Mouse (Mus musculus) adrenal gland, postnatal 4 days (tissue): ENCODE measurements around the gene Gtf2h4. TPM values are rescaled to one million over a fixed set of nuclear protein-coding genes. Genes with fewer than 3 reads are reported as not detected.
A peak's percentile ranks its signal among the peaks of the same experiment; 100 is the strongest.

Source experiments
- DNase-seq, 2 experiments: peaks; one replicate each; pipeline ENCODE4 v3.0.0; 2021 to 2022; ENCODE audit warnings: low spot score in 2 of 2, mixed read lengths in 2 of 2
- long read RNA-seq, 2 experiments: library from polyadenylated mRNA; stranded (forward); transcript quantifications; one replicate each; pipeline ENCODE4 v2.0.0; 2021
- total RNA-seq, 2 experiments: library from RNA; stranded (reverse); gene quantifications; 2 replicates each; pipeline ENCODE4 v1.2.3; 2021

The Gtf2h4 gene
- 10 to 100 TPM; 30.1 to 31.4 TPM for total RNA-seq
- long read RNA-seq, experiment 1, transcript Gtf2h4-201 (14 exons, 1,679 nt), result major isoform, 11 of 15 reads
- long read RNA-seq, experiment 1, partial matches to known transcripts, result 1 of 15 reads
- long read RNA-seq, experiment 1, other reads (novel, unspliced or antisense), result 2 of 15 reads
- long read RNA-seq, experiment 2, transcript Gtf2h4-201 (14 exons, 1,679 nt), result major isoform, 19 of 27 reads
- long read RNA-seq, experiment 2, partial matches to known transcripts, result 2 of 27 reads
- long read RNA-seq, experiment 2, other reads (novel, unspliced or antisense), result 5 of 27 reads

DNA sequence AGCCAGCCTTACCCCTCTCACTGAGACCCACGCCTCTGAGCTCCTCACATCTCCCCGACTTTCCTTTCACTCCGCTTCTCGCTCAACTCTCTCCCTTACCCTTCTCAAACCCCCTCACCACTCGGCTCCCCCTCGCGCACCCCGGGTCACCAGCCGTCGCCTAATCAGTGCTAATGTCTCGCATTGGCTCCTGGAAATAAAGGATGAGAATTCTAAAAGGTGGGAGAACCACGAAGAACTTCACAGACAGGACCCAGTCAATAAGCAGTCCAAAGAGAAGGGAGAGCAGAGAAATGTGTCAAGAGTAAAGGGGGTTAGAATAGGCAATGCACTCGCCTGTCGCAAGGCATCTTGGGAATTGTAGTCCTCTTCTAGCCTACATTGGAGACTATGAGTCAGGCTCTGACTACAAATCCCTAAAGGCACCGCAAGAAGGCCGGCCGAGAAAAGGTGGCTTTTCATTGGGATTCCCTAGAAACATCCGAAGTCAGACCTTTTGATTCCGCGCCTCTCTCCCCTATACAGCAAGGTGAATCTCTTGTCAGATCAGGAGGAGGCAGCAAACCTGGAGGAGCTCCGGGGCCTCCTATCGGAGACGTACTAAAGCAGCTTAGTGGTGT lies at the start of gene Gtf2h4:
Gene Gtf2h4 (minus strand): TSS at position 324 of the 620 bp plus-strand sequence.
- DNase-seq, result peak; percentile 44 to 72

DNA sequence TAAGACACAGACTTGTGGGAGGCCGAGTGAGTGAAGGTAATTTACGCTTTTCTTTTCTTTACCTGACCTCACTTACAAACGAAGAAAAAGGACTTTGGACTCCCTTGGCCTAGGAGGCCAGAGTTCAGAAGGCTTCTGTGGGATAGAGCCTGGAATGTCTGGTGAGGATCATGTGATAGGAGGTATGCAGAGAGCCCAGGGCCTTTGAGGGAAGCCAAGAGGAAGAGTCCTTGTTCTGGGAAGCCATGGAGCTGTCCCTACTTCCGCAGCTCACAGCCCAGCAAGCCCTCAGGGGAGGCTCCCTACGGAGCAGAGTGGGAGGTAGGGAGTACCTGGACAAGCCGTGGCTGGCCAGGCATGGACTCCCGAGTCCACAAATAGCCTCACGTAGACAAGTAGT lies 48.1 kb upstream of the Gtf2h4 start:
- DNase-seq, result no peak

DNA sequence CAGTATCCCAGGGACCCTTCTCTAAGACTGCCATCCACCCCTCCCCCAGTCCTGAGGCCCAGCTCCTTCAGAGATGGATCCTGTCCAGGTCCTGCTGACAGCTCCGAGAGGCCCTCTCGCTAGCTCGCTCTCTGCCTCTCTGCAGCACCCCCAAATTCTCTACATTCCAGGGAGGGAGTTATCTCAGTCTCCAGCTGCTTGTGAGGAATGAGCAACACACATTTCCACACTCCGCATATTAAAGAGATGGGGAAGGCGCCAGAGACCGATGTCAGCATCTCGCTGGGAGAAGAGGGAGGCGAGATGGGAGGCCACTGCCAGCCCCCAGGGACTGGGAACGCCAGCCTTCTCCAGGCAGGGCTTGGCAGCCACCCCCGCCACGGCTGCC lies 46.8 kb upstream of the Gtf2h4 start:
- no peak for DNase-seq

DNA sequence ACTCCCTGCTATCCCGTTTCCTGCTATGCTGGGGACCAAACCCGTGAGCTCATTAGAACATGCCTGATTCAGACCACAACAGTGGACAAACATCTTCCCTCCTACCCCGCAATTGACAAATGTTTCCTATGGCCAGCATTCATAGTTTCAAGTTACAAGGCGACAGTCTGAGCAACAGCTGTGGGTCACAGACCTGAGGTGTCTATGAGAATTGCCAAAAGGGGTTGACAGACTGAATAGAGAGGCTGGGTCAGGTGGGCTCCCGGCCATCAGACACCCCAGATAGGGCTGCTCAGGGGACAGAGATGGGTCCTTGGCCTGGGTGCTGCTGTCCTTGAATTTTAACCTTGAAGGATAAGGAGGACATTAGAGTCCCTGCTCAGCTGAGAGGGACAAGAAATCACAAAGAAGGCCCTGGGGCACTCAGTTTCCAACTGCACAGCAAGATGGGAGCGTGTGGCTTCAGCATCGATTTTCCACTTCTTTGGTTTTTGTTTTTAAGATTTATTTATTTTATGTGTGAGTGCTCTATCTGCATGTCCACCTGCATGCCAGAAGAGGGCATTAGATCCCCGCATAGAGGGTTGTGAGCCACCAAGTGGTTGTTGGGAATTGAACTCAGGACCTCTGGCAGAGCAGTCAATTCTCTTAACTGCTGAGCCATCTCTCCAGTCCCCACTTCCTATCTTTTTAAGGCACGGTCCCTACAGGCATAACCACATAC lies 46.2 kb upstream of the Gtf2h4 start:
- DNase-seq, result no peak

DNA sequence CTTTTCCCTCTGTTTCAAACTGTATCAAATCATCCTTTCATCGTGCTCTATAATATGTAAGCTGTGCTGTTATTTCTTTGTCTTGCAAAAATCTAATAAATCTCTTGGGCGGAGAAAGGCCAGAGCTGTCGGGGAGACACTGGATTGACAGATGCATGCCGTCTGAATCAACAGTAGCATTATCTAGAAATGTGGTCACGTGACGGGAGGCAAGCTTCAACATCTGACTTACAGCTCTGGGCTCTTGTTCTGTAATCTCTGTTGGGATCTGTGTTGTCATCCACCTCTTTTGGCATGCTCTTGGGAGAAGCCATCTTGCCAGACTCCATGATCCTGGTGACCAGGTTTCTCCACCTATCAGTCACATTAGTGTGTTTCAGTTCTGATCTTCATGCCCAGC lies 43.5 kb upstream of the Gtf2h4 start:
- DNase-seq, result no peak

DNA sequence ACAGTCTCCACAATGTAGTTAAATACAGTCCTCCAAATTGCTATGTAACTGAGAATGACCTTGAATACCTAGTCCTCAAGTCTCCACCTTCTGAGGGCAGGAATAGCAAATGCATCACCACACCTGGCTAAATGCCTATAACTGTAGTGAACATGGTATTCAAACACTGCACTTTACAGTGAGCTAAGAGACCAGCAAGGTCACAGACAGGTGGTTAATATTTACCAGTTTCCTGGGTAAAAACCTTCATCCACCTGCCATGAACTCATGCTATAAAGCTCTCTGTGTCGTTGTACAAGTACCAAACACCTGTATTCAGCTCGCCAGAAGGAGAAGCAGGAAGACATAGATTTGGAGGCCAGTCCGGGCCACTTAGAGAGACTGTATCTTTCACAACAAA lies 42.6 kb upstream of the Gtf2h4 start:
- DNase-seq, result no peak

DNA sequence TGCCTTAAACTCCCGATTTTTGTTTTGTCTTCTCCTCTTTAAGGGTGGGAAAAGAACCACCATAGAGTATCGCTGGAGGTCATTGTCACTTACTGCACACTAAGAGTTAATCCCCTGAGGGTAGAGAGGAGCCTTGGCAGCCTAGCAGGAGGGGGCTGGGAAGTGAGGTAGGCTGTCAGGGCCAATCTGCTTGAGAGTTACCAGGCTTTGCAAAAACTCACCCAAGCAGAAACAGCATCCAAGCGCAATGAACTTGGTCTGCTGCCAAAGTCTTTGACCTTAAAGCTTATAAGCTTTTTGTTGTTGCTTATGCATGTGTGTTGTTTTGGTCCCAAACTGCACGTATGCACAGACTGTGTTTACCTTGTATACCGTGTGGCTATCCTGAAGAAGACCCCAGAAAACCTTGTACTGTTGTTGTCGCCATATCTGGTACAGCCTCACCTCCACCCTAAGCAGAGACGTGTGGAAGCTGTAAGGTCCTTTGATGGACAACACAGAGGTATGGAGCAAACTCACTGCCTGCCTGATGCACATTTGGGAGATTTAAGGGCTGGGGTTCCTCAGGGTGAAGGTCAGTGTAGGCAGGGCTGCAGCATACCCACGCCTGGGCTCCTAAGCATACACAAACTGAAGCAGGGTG lies 37.3 kb upstream of the Gtf2h4 start:
- DNase-seq, result no peak

DNA sequence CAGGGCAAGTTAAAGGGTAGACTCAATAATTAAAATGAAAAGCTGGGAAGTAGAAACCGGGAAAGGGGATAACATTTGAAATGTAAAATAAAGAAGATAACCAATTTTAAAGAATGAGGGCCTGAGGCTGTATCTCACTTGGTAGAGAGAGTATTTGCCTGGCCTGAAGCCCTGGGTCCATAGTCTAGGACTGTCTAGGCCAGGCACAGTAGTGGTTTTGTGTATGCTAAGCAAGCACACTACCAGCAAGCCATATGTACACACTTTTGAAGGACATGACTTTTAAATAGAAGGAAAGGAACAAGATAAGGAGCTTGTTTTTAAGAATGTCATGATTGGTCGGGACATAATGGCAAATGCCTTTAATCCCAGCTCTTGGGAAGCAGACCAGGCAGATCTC lies 35.1 kb upstream of the Gtf2h4 start:
- DNase-seq, result no peak

DNA sequence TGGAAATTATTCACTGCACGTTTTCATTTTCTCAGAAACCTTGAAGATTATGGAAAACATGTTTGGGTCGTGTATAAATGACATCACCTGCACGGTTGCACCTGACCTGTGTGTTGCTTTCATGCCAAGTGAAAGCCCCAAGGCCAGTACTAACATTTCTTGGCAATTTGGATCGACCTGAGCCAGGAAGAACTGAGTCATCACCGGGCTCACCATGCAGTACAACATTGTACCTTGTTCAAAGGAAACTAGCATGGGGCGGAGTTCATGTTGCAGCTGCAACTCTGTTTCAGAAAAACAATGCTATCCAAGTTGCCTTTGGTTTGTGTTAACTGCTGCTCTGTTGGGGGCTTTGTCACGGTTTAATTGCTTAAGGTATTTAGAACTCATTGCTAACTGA lies 34.4 kb upstream of the Gtf2h4 start:
- DNase-seq, result no peak

DNA sequence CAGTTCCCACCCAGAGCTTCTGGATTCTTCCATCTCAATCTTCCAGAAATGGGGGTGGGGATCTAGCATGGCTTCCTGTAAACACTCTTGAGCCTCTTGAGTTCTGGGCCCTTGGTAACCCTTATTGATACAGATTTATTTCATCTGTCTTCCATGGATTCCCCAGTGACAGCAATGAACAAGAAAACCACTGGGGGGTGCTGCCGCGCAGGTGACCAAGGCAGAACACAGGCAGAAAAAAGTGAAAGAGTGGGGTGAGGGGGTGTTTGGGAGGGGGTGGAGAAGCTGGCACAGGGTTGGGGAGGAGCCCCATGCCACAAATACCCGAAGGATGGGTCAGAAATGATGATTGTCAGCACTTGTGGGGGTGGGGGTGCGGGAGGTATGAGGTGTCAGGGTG lies 32.3 kb upstream of the Gtf2h4 start:
- DNase-seq, result peak in 1 of 2 experiments; percentile 44

DNA sequence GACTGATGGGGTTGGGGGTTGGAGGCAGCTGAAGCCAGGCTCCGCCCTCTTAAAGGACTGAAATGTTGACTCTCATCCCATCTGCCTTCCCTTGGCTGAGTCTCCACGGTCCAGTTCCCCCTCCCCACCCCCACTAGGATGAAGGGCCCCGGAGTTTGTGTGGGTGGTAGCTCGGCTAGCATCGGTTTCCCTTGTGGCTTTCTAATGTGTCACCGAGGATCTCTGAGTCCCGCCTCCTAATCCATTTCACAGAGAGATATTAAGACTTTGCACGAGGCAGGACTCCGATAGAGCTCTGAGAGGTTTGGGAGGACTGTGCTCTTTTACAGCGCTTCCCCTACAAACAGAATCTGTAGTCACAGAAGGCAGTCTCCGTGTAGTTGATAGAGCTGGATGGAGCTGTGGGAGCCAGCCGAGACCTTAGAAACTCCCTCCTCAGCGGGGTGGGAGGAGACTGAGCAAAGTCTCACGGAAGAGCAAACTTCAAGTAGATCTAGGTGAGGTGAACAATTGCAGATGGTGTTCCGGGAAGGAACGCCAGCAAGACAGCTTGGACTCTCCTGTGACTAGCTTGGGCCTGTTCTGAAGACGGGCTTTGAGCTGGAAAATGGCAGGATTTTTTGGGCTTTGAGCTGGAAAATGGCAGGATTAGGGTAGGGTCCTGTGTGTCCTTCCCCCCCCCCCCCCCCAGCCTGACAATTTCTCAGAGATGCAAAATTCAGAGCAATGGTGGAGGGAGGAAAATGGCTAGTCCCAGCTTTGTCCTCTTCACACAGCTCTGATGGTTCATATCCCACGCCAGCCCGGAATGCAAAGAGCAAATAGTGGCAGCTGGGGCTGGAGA lies 31.3 kb upstream of the Gtf2h4 start, which contains the start of gene Ddr1:
Gene Ddr1 (minus strand): TSS at position 1 of the 844 bp plus-strand sequence.
- DNase-seq, result no peak

DNA sequence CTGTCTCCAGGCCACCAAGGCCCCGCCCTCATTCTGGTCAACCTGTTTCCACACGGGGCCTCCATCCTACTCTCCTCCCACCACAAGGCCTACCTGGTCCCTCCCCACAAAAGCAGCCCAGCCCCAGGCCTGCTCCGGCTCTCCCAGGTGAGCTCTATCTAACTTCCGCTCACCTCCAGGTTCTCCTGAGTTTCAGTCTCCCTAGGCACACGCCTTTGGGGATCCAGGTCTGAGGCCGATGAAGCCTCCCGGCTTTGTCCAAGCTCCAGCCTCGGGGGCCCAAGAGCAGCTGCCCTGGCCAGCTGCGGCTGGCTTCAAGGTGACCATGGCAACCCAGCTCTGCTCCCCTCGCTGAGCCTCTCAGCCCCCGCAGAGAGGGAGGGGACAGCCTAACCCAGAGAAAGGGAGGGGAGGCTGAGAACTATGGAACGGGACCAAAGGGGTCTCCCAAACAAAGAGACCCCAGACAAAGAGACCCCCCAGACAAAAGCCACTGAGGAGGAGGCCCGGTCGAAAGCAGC lies 30.3 kb upstream of the Gtf2h4 start:
- no peak for DNase-seq

DNA sequence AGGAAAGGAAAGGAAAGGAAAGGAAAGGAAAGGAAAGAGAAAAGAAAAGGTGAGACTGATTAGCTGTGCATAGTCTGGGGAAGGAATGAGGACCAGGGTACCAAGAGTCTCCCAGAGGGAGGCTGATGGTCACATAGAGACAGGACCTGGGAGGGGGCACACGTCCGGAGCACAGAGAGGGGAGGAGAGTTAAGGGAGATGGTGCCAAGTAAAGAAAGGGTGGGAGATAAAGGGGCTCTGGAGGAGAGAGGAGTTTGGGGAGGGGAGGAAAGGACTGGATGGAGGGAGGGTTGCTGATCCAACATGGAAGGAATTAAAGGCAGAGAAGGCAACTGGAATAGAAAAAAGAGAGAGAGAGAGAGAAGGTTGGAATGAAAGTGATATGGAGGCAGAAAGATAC lies 29.5 kb upstream of the Gtf2h4 start:
- DNase-seq, result no peak

DNA sequence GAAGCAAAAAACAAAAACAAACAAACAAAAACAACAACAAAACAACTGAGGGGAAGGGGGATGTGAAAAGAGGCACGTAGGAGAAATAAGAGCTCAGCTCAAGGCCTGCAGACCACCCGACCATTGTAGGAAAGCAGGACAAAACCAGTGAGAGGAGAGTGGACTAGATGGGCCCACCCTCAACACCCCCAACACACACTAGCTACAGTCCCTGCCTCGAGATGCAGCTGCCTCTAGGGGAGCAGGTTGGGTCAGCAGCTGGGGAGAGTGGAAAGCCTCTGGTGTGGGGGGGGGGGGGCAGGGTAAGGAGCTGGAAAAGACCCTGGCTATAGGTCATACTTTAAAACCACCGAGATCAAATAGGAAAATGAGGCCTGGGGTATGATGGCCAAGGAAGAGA lies 29.1 kb upstream of the Gtf2h4 start:
- no peak for DNase-seq

DNA sequence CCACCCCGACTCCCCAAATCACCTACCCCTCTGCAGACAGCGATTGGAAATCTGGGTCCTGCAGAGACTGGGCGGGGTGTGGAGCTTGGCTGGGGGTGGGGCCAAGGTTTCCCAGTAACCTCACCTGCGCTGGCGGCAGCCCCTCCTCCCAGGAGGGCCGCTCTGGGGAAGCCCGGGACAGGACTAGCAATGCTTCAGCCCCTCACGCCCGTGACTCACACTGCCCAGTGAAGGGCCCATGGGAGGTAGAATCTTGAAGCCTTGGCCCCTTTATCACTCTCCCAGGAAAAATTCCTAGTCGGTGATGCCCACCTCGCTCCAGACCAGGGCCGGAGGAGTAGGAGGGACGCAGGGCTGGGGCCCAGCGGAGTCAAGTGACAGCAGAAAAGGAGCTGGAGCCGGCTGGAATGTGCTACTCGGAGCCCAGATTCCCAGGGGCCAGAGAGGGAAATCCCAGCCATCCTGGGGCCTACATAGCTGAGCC lies 28.5 kb upstream of the Gtf2h4 start:
- DNase-seq, result no peak

DNA sequence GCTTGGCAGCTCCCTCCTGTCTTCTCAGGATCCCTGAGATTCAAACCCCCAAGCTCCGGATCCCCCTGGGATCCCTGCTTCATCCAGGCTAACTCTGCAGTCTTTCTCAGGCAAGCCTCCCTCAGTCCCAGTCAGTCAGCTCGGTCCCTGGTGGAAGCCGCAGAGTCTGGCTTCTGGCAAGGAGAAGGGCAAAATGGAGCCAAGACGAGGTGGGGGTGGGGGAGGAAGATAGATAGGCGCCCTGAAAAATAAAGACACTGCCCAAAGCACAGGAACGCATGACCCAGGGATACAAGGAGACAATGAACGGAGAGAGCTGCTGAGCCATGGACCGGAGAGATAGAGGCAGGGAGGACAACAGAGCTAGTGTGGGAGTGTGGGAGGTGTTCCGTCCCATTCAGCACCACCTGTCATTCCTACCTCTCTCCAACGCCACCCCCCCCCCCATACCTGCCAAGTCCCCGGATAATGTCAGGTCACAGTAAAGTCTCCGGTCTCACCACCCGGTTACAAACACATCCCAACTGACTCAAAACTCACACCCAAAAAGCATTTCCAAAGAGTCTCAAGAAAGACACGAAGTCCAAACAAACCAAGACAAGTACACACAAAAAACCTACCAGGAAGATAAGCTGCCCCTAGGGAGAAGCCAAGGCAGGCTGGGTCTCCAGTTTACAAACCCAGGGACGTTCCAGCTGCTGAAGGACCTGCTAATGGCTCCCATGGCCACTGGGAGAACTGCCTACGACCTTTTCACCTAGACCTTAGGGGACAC lies 27.9 kb upstream of the Gtf2h4 start:
- DNase-seq, result no peak

DNA sequence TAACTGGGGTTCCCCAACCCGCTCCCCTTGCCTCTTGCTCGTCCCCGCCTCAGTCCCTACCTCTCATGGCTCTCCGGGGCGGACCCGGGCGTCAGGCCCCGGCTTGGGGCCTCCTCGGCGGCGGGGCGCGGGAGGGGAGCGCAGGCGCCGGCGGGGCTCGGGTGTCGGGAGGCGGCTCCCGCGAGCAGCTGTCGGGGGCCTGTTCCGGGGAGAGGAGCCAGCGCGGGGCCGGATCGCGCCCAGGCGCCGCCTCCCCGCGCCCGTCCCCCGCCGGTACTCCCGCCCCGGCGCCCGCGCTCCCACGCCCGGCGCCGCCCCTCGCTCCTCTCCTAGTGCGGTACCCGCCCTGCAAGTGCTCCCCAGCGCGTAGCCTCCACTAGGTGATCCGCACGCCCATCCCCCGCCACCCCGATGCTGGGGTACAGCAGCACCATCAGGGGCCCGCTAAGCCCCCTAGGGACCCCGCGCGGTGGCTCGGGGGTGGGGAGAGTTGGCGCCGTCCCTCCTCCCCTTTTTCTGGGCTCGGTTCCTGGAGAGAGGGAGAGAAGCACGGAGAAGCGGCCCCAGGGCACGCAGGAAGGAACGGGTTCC lies 26.9 kb upstream of the Gtf2h4 start:
- peak; percentile 57 to 59 for DNase-seq

DNA sequence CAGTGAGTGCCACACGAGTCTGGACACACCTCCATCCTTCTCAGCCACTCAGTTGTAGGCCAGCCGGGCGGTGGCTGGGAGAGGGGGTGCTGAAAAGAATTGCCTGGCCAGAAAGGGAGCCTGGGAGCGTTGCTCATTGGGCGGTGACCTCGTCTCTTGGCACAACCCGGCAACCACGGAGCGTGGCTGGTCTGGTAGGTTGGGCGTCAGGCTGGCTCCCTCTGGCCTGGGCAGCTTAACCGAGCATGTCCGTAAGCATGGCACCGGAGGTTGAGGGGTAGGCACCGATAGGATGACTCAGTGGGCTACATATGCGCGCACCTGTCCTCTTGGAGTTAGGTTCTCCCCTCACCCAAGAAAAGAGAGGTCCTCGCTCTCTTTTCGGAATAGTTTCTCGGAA lies 26.4 kb upstream of the Gtf2h4 start:
- DNase-seq, result peak; percentile 58 to 65

DNA sequence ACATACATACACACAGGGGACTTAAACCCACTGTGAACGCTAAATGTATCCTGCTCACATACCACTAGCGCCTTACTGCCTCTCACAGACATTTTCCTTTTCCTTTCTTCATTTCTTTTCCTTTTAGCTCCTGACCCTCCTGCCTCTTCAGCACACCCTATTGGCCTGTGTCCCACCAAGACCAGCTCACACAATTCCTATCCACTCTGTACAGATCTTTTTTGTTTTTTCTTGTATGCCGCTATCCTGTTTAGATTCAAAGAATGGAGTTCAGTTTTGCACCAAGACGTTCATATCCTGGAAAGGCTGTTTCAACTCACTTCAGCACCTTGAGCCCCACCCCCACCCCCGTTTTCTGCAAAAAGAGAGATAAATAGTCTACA lies 25.0 kb upstream of the Gtf2h4 start:
- no peak for DNase-seq
